Mouse (Mus musculus) G1E (cell line): ENCODE measurements around the gene Col13a1.

ENCODE experiments used
- CTCF ChIP-seq: IDR thresholded peaks from 2 replicates; pipeline ENCODE4 v1.5.1; 2012; ENCODE audit warnings: low read depth, low read length, inconsistent platforms, mixed read lengths
- GATA1 ChIP-seq: IDR thresholded peaks from 2 replicates; pipeline ENCODE4 v1.6.1; 2012; ENCODE audit warnings: borderline replicate concordance, low read length, inconsistent platforms, mixed read lengths
- POLR2AphosphoS5 ChIP-seq: IDR thresholded peaks from 2 replicates; pipeline ENCODE4 v1.6.1; 2012; ENCODE audit warnings: low read depth, low read length, inconsistent platforms; ENCODE audit not compliant: insufficient replicate concordance

GRCm38 (mm10) chr10:61968003-61968553, 10.8 kb downstream of the Col13a1 start:
- no peak for TF ChIP-seq CTCF
- TF ChIP-seq POLR2AphosphoS5 = no peak
- TF ChIP-seq GATA1 = no peak
